Mouse (Mus musculus) limb, embryonic 11.5 days (tissue): ENCODE results near the gene Gm32802. TPM values are rescaled to one million over a fixed set of nuclear protein-coding genes. Genes with fewer than 3 reads are reported as not detected.
"Not testable (repeated sequence)": the region's sequence is repeated elsewhere in the genome, so short reads cannot be mapped to it uniquely, and the experiment has no call there.

Source experiments
- ATAC-seq: fragments of 200-750 bp; cut with Nextera tagmentation; 2 replicates; pipeline ENCODE4 v1.8.0; 2017; ENCODE audit warnings: low read depth; ENCODE audit not compliant: insufficient number of reproducible peaks, low FRiP score, low TSS enrichment
- DNase-seq: peaks from one replicate; pipeline ENCODE4 v3.0.0-alpha.2; 2015; ENCODE audit warnings: low spot score
- H3K27ac ChIP-seq: fragments of 300-500 bp; sonication (generic); replicated peaks from 2 replicates; pipeline ENCODE4 v1.5.1; 2014; ENCODE audit warnings: low read depth, mild to moderate bottlenecking, low read length
- H3K27me3 ChIP-seq: fragments of 300-500 bp; sonication (generic); 2 replicates; pipeline ENCODE4 v1.6.1; 2014; ENCODE audit warnings: mild to moderate bottlenecking, low read length, mixed read lengths; ENCODE audit not compliant: control insufficient read depth, insufficient read depth
- H3K36me3 ChIP-seq: fragments of 300-500 bp; sonication (generic); 2 replicates; pipeline ENCODE4 v1.6.1; 2014; ENCODE audit warnings: mild to moderate bottlenecking, low read length, moderate library complexity, mixed read lengths; ENCODE audit not compliant: control insufficient read depth, insufficient read depth
- H3K4me1 ChIP-seq: fragments of 300-500 bp; sonication (generic); 2 replicates; pipeline ENCODE4 v1.6.1; 2014; ENCODE audit warnings: low read length, mixed read lengths; ENCODE audit not compliant: control insufficient read depth, insufficient read depth
- H3K4me2 ChIP-seq: fragments of 300-500 bp; sonication (generic); 2 replicates; pipeline ENCODE4 v1.6.1; 2014; ENCODE audit warnings: low read depth, mild to moderate bottlenecking, moderate library complexity; ENCODE audit not compliant: severe bottlenecking
- H3K4me3 ChIP-seq: fragments of 300-500 bp; sonication (generic); 2 replicates; pipeline ENCODE4 v1.5.1; 2014; ENCODE audit warnings: low read depth, low read length
- H3K9ac ChIP-seq: fragments of 300-500 bp; sonication (generic); 2 replicates; pipeline ENCODE4 v1.6.1; 2014; ENCODE audit warnings: mild to moderate bottlenecking, low read length
- H3K9me3 ChIP-seq: fragments of 300-500 bp; sonication (generic); 2 replicates; pipeline ENCODE4 v1.6.1; 2016; ENCODE audit warnings: low read length; ENCODE audit not compliant: control insufficient read depth
- WGBS: fragments of 180-500 bp; shearing (Covaris S2); extraction: QIAGEN DNeasy Blood & Tissue Kit; methylation state at CpG from one replicate; pipeline ENCODE4 v1.1.7; 2014; 5-methylcytosine and 5-hydroxymethylcytosine counted together
- polyA plus RNA-seq: library from polyadenylated mRNA; unstranded; fragments of >200 nt; fragmentation: Nextera tagmentation; extraction: Ambion mirVana; gene quantifications from 2 replicates; pipeline ENCODE4 v1.2.1, GENCODE M21; 2014

The Gm32802 gene
- polyA plus RNA-seq: 0.10 TPM in 1 of 2 replicates, not detected in the other

GRCm38 (mm10) chr10:118258388-118258787 lies at the start of gene Gm32802:
Gene Gm32802 (plus strand): TSS chr10:118258688.
- H3K27me3 ChIP-seq, DNase-seq, H3K4me1 ChIP-seq, H3K36me3 ChIP-seq, H3K27ac ChIP-seq, H3K4me2 ChIP-seq, H3K9ac ChIP-seq, ATAC-seq, H3K4me3 ChIP-seq, H3K9me3 ChIP-seq: not testable (repeated sequence)
- no CpG with 5 or more reads among the region's 13 CpGs for WGBS

- H3K4me2 ChIP-seq, H3K36me3 ChIP-seq, H3K9me3 ChIP-seq, H3K9ac ChIP-seq, ATAC-seq, H3K27ac ChIP-seq, H3K4me1 ChIP-seq, H3K27me3 ChIP-seq, DNase-seq, H3K4me3 ChIP-seq: not testable (repeated sequence)
- WGBS: 89% methylated on average over 2 of the region's 4 CpGs
These were observed 42.6 kb upstream of the Gm32802 start for GRCm38 (mm10) chr10:118215719-118216393.

- no CpG with 5 or more reads among the region's 2 CpGs for WGBS
- H3K9me3 ChIP-seq, H3K27ac ChIP-seq, ATAC-seq, DNase-seq, H3K9ac ChIP-seq, H3K4me2 ChIP-seq, H3K27me3 ChIP-seq, H3K4me3 ChIP-seq, H3K4me1 ChIP-seq, H3K36me3 ChIP-seq: not testable (repeated sequence)
These were observed 30.9 kb upstream of the Gm32802 start for GRCm38 (mm10) chr10:118227629-118228028.

GRCm38 (mm10) chr10:118232607-118233006 lies 25.9 kb upstream of the Gm32802 start:
- H3K4me3 ChIP-seq, DNase-seq, H3K27ac ChIP-seq, H3K9me3 ChIP-seq, H3K4me1 ChIP-seq, H3K36me3 ChIP-seq, H3K27me3 ChIP-seq, ATAC-seq, H3K9ac ChIP-seq, H3K4me2 ChIP-seq: not testable (repeated sequence)
- no CpG with 5 or more reads among the region's 5 CpGs for WGBS

- H3K27ac ChIP-seq, ATAC-seq, H3K27me3 ChIP-seq, H3K4me3 ChIP-seq, H3K9me3 ChIP-seq, H3K36me3 ChIP-seq, H3K4me2 ChIP-seq, H3K9ac ChIP-seq, H3K4me1 ChIP-seq, DNase-seq: not testable (repeated sequence)
- WGBS: no CpG with 5 or more reads among the region's 13 CpGs
These were observed 17.8 kb upstream of the Gm32802 start, which contains the start of gene Gm32717 for GRCm38 (mm10) chr10:118240680-118241079. Gene Gm32717 (minus strand): TSS chr10:118240780.

- H3K9ac ChIP-seq, H3K36me3 ChIP-seq, H3K4me1 ChIP-seq, H3K27ac ChIP-seq, H3K4me3 ChIP-seq, ATAC-seq, H3K27me3 ChIP-seq, H3K4me2 ChIP-seq, H3K9me3 ChIP-seq: not testable (repeated sequence)
- DNase-seq: peak; percentile 15
- 86% methylated on average over 11 of the region's 11 CpGs for WGBS
These were observed 9.4 kb upstream of the Gm32802 start for GRCm38 (mm10) chr10:118249006-118249595.

- DNase-seq (peak; percentile 87), ATAC-seq (no peak)
- Histone ChIP-seq H3K9me3 (no peaks in the 10 kb centered on the region), H3K4me3 (no peak overlapping the region), H3K4me2 (no peak overlapping the region), H3K27ac (no peak overlapping the region), H3K36me3 (no peaks in the 10 kb centered on the region), H3K4me1 (no peaks in the 10 kb centered on the region), H3K27me3 (no peaks in the 10 kb centered on the region), H3K9ac (no peak overlapping the region)
- WGBS: 42% methylated on average over 10 of the region's 10 CpGs
These were observed 7.6 kb upstream of the Gm32802 start for GRCm38 (mm10) chr10:118250852-118251295.

GRCm38 (mm10) chr10:118268812-118269211 lies 10.3 kb downstream of the Gm32802 start:
- not testable (repeated sequence) for DNase-seq, H3K4me2 ChIP-seq, H3K9ac ChIP-seq, H3K27ac ChIP-seq, H3K9me3 ChIP-seq, H3K36me3 ChIP-seq, H3K4me3 ChIP-seq, H3K4me1 ChIP-seq, H3K27me3 ChIP-seq, ATAC-seq
- WGBS: no CpG with 5 or more reads among the region's 8 CpGs
